Mouse (Mus musculus) c-Kit-positive CD71-positive TER-119-negative erythroid progenitor cells, embryonic 14.5 days (primary cell): ENCODE results near the gene Nxpe5.
A peak's percentile ranks its signal among the peaks of the same experiment; 100 is the strongest.

ENCODE experiments used
- DNase-seq: peaks from one replicate; pipeline ENCODE4 v3.0.0-alpha.2; 2013; ENCODE audit warnings: low read depth

Gene Nxpe5

GRCm38 (mm10) chr5:138277994-138278393 is 52.3 kb downstream of the Nxpe5 start:
- DNase-seq: no peak

- peak; percentile 88 for DNase-seq
Observed at GRCm38 (mm10) chr5:138279585-138280424, 54.1 kb downstream of the Nxpe5 start, which contains the start of the genes Gm43720, Gpc2 and Stag3. Gene Gm43720, minus strand, starts transcription at chr5:138279958. Gene Gpc2, minus strand, starts transcription at chr5:138280005. Gene Stag3, plus strand, starts transcription at chr5:138280240.

DNA sequence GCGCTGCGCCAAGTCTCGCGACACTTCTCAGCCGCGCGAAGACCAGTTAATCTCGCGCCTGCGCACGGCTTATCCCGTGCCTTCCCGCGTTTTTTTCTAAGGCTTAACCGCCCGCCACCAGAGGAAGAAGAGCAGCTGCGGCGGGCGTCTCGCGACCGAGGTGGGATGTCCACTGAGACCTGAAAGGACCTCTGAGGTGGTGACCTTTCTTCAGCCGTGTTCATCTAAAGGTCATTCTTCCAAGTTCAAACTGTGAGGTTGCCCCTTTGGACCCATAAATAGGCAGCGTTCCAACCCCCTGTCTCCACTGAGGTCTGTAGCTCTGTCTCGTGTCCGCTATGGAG is 54.7 kb downstream of the Nxpe5 start:
- no peak for DNase-seq

- DNase-seq: no peak
Observed at GRCm38 (mm10) chr5:138280829-138281228, 55.1 kb downstream of the Nxpe5 start.

GRCm38 (mm10) chr5:138281798-138282197 is 56.1 kb downstream of the Nxpe5 start:
- no peak for DNase-seq

DNA sequence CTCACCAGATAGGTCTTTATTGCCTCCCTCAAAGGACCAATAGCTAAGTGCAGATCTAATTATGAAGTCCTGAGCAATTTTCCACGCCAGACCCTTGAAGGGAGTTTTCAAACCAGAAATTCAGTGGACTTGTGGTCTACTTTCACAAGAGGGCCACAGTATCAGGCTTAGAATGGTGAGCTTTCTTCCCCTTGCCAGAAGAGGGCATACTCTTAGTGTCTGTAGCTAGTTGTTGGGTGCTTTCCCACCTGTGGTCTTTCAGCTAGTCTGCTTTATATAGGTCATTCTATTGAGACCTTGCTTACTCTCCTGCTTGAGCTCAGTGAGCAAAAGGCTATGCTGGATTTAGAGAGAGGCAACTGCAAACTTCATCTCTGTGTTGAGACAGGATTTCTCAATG is 57.8 kb downstream of the Nxpe5 start:
- DNase-seq: no peak

- no peak for DNase-seq
Observed at GRCm38 (mm10) chr5:138287861-138288260, 62.2 kb downstream of the Nxpe5 start.

DNA sequence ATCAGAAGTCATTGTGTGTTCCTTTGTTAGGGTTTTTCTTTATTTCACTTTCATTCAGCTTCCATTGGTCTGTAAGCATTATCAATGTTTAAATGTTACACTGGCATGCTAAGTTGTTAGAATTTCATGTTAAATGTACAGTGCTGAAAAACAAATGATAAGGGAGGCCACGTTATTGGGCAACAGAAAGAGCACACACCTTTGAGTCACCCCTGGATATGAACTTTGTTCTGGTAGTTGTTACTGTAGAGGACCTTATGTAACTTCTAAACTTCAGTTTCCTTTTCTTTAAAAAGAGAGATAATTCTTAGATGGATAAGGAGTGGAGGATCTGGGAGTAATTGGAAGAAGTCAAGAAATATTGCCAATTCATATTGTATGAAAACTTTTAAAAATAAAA is 65.9 kb downstream of the Nxpe5 start:
- no peak for DNase-seq

DNA sequence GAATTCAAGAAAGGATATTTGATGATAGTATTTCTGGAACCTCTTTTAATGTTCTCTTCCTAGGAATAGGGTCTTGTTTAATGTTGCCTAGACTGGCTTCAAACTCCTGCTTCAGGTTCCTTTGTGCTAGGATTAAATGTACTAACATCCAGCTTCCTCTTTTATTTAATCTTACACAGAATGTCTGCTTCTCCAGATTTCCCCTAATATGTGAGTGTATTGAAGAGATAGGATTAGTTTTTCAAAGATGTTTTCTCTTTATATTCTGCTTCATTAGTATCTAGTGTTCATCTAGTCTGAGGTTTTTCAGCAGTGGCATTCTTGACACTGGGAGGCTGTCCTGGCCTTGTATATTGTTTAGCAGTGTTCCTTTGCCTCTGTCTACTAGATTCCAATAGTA is 68.5 kb downstream of the Nxpe5 start:
- no peak for DNase-seq

DNA sequence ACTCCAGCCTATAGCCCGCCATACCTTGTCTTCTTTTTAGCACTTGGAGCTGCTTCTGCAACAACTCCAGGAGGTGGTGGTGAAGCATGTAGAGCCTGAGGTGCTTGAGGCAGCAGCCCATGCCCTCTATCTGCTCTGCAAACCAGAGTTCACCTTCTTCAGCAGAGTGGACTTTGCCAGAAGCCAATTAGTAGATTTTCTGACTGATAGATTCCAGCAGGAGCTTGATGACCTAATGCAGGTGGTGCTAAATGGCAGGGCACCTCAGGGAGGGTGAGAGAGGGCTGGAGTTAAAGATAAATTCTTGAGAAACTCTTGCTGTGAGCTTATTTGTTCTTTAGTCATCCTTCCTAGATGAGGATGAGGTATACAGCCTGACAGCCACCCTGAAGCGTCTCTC is 73.9 kb downstream of the Nxpe5 start:
- no peak for DNase-seq
